Mouse (Mus musculus): Measurements from ENCODE around the gene Plod1.

Plod1 gene

GRCm38 (mm10) chr4:147938148-147939096 lies 1.9 kb upstream of the Plod1 start:
- in situ Hi-C loops (cut with MboI, MseI) = no loop called here

DNA sequence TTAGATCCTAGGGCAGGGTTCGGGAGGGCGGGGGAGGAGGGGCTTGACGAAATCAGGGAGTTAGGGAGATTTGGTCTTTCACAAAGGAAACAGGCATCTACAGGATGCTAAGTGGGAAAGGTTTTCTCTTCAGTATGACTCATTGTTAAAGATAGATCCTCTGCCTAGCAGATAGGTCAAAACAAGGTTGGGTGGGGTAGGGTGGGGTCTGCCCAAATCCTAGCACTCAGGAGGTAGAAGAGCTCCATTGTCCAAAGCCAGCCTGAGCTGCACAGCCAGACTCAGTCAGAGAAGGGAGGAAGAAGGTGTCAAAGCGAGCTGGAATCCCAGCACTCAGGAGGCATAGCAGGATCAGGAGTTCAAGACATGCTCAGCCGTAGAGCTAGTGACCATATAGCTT lies 919 bp upstream of the Plod1 start:
- in situ Hi-C loops (cut with MboI, MseI) = no loop called here

- in situ Hi-C loops (cut with MboI, MseI) = no loop called here
Measured at GRCm38 (mm10) chr4:147937021-147937420, 454 bp upstream of the Plod1 start.

- in situ Hi-C loops (cut with MboI, MseI) = no loop called here
Measured at GRCm38 (mm10) chr4:147935904-147936303, 663 bp downstream of the Plod1 start.

DNA sequence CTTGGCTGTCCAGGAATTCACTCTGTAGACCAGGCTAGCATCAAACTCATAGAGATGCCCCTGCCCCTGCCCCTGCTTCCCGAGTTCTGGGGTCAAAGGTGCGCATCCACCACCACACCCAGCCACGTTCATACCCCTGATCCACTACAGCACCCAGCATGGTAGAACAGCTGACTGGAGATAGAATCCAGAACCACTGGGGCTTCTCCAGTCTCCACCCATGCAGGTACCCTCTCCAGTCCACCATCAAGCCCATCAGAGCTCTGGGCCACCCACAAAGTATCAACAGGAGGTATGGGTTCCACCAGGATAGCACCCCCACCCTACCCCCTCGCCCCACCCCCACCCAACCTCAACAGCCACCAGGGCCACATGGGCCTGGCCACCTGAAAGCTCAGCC lies 2.0 kb downstream of the Plod1 start:
- in situ Hi-C loops (cut with MboI, MseI) = no loop called here

DNA sequence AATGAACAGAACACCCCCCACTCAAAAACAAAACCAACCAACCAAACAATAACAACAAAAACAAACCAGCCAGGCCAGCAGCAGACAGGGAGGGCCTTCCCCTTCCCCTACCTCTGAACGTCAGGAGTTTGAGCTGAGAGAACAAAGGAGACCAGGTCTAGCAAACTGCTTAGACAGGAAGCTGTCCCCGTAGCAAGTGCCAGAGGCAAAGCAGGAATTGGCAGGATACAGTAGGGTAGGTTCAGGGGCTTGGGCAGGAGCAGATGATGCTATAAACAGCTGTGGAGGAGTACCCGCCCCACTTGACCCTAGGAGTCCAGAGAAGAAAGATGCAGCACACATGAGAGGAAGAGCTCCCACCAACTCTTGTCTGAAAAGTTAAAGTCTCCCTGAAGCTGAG lies 2.4 kb downstream of the Plod1 start:
- in situ Hi-C loops (cut with MboI, MseI) = no loop called here

GRCm38 (mm10) chr4:147930946-147931345 lies 5.6 kb downstream of the Plod1 start:
- in situ Hi-C loops (cut with MboI, MseI) = no loop called here

- in situ Hi-C loops (cut with MboI, MseI) = no loop called here
Measured at GRCm38 (mm10) chr4:147928540-147928939, 8.0 kb downstream of the Plod1 start.

DNA sequence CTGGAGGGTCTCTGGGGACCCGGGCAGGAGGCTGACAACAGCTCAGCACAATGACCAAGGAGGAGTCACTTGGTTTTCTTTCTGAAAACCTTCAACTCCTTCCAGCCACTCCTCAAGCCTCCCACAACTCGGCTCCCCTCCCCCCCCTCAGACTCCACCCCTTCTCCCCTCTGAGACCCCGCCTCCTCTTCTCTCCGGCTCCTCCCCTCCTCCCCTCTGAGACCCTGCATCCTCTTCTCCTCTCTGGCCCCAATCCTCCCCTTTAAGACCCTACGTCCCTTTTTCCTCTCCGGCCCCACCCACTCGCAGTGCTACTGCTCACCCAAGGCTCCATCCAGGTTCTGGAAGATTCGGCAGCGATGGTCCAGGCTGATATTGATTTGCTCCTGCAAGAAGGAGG lies 8.4 kb downstream of the Plod1 start:
- in situ Hi-C loops (cut with MboI, MseI) = no loop called here

GRCm38 (mm10) chr4:147927705-147928104 lies 8.9 kb downstream of the Plod1 start:
- in situ Hi-C loops (cut with MboI, MseI) = no loop called here

DNA sequence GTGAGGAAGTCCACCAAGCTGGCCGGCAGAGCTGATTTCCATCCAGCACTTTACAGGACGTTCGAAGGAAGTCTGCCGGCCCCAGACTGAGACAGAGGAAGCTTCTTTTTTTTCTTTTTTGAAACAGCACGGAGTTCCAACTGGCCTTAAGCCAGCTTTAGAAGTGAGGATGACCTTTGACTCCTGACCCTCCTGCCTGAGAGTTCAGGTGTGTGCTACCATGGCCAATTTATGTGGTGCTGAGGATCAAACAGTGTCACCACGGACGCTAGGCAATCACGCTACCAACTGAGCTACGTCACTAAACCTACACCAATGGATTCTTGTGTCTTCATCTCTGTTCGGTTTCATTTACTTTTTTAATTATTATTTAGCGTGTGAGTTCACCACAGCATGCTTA lies 14.2 kb downstream of the Plod1 start:
- in situ Hi-C loops (cut with MboI, MseI) = no loop called here

DNA sequence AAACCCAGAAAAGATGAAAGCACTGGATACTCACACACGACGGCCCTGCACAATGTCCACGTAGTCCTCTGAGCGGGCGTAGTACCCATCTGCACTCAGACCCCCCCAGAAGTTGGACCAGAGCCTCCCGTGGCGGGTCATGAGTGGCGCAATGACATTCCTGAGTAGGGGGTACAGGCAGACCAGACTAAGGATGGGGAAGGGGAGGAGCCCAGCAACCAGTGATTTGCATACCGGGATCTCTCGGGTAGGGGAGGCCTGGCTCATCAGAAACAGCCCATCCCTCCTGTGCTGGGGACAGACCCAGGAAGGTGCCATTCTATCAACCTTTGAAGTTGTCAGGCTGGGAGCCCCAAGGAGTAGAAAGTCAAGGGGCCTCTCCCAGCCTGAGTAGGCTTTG lies 15.6 kb downstream of the Plod1 start:
- in situ Hi-C loops (cut with MboI, MseI) = no loop called here

DNA sequence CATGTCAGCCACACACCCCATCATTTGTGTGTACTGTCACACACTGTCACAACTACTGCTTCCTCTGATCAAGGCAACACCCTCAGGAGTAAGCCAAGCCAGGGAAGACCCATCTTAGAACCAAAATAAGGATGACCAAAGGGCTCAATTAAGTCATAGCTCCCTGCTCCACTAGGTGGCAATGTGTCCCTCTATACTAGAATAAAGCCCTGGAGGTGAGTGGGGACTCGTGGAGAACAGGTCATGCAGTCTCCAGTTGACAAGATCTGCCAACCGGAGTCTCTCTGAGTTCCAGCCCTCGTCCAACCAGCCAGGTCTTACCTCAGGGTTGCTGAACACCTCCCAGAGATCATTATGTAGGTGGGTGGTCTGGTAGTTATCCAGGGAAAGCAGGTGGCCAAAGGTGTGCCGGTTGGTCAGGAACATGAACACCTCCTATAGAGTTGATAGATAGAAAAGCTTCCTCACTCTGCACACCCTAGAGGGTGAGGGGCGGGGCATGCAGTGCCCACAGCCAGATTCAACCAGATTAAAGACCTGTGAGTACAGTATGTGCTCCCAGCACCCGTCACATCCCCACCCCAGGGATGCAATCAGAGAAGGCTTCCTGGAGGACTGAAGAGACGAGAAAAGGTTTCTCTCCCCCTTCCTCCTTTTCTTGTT lies 18.0 kb downstream of the Plod1 start:
- in situ Hi-C loops (cut with MboI, MseI) = no loop called here

DNA sequence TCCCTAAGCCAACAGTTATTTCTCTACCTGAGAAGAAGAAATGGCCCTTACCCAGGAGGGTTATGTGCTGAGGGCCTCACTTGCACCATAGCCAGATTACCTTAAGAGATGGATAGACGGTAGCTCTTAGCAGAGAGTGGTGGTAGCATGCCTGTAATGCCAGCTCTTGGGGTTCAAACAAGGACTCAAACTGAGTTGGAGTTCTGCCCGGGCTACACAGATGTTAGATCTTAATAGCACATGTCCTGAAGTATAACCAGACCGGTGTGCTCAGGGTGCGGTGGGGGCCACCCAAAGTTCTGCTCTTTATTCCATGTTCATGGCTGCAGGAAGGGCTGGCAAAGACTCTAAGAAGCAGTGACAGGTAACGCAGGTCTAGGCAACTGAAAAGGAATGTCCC lies 27.1 kb downstream of the Plod1 start:
- in situ Hi-C loops (cut with MboI, MseI) = no loop called here

DNA sequence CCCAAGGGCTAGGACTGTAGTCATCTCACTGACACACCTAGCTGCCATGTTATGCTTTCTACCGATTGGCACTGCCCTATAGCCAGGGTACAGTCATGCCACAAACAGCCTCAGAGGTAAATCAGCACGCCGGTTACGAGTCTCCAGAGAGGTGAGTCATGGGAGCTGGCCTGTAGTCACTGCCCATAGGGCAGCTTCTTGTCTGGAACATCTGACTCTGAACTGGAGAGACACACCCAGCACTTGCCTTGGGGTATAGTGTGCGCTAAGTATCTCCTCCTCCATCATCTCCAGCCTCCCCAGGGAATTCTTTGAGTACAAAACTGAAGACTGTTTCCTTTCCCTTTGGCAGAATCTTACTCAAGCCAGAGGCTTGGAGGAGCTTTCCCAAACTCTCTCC lies 30.3 kb downstream of the Plod1 start:
- in situ Hi-C loops (cut with MboI, MseI) = no loop called here

GRCm38 (mm10) chr4:147905090-147905659 lies 31.4 kb downstream of the Plod1 start:
- in situ Hi-C loops (cut with MboI, MseI) = no loop called here

GRCm38 (mm10) chr4:147904313-147905089 lies 32.1 kb downstream of the Plod1 start, which contains the start of gene Mfn2:
Gene Mfn2, minus strand, starts transcription at chr4:147904704.
- in situ Hi-C loops (cut with MboI, MseI) = no loop called here

GRCm38 (mm10) chr4:147903601-147904000 lies 33.0 kb downstream of the Plod1 start:
- in situ Hi-C loops (cut with MboI, MseI) = no loop called here

- in situ Hi-C loops (cut with MboI, MseI) = no loop called here
Measured at GRCm38 (mm10) chr4:147902906-147903500, 33.6 kb downstream of the Plod1 start.

DNA sequence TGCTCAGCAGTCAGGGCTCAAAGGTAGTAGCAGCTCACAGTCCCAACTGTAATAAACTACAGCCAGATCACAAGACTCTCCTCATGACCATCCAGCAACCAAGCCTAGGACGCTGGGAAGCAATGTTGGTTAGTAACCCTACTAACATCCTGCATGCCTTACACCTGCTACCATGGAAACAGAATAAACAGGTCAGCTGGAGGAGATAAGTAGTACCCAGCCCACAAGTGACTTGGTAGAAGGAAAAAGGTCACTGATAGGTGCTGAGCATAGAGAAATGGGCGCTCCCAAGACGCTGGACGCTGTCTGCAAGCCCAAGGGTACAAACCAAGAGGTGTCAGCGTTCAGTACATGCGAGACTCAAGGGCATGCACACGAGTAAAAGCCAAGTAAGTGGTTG lies 36.1 kb downstream of the Plod1 start:
- in situ Hi-C loops (cut with MboI, MseI) = no loop called here

DNA sequence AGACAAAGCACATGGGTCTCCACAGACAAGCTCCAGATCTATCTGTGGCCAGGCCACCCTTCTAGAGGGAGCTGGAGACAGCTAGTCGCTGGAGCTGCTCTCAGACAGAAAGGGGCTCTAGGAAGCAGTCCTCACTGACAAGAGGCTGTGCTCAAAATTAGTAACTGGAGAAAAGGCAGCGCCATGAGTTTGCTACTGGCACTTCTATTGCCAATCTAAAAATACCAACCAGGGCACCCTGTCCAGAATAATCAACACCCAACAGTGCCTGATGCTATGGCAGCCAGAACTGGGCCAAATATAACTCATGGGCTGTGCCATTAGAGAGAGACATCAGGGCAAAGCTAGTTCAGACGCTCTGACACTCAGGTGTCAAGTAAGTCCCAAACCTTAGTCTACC lies 39.2 kb downstream of the Plod1 start:
- in situ Hi-C loops (cut with MboI, MseI) = no loop called here

All from T-helper 17 cell (primary cell).